Mouse (Mus musculus): ENCODE measurements around the gene Wnt5b.

GRCm38 (mm10) chr6:119590872-119591271 lies 46.7 kb upstream of the Wnt5b start:
- TF ChIP-seq CTCF (IDR thresholded peaks at IDR 0.05; ENCODE audit: borderline replicate concordance, extremely low read depth, insufficient read depth, insufficient read length) (no peak), POLR2A (IDR thresholded peaks at IDR 0.05; ENCODE audit: borderline replicate concordance, extremely low read depth, insufficient read depth, insufficient read length, poor library complexity, severe bottlenecking) (no peak)

Measured in brain, embryonic 14.5 days (tissue).